Mouse (Mus musculus): ENCODE results near the gene Dok3. TPM values are rescaled to one million over a fixed set of nuclear protein-coding genes. Genes with fewer than 3 reads are reported as not detected.
A peak's percentile ranks its signal among the peaks of the same experiment; 100 is the strongest.

The Dok3 gene
- polyA plus RNA-seq, 1 experiment = 2.3 TPM

- H3K27ac ChIP-seq (ENCODE audit: control insufficient read depth, insufficient read depth, low read depth, low read length) = no peak overlapping the region
- H3K4me1 ChIP-seq (ENCODE audit: control insufficient read depth, insufficient read depth, low read length) = peaks cover 16% of the 10 kb centered on the region
- no peak overlapping the region for H3K4me3 ChIP-seq (ENCODE audit: control insufficient read depth, low read depth, low read length)
- no peaks in the 10 kb centered on the region for H3K36me3 ChIP-seq (ENCODE audit: control insufficient read depth, insufficient read depth, low read length)
- H3K27me3 ChIP-seq (ENCODE audit: control insufficient read depth, insufficient read depth, low read length) = no peaks in the 10 kb centered on the region
- TF ChIP-seq CTCF (IDR thresholded peaks at IDR 0.05; ENCODE audit: control insufficient read depth, insufficient read depth, insufficient replicate concordance, low read depth, low read length) (no peak), POLR2A (IDR thresholded peaks at IDR 0.05; ENCODE audit: control insufficient read depth, low read depth, low read length) (no peak)
Observed at GRCm38 (mm10) chr13:55494883-55495621, 34.0 kb downstream of the Dok3 start.

- TF ChIP-seq POLR2A (IDR thresholded peaks at IDR 0.05; ENCODE audit: control insufficient read depth, low read depth, low read length) = no peak
- no peak for TF ChIP-seq CTCF (IDR thresholded peaks at IDR 0.05; ENCODE audit: control insufficient read depth, insufficient read depth, insufficient replicate concordance, low read depth, low read length)
- Histone ChIP-seq H3K27ac (ENCODE audit: control insufficient read depth, insufficient read depth, low read depth, low read length) (no peak overlapping the region), H3K4me3 (ENCODE audit: control insufficient read depth, low read depth, low read length) (no peak overlapping the region), H3K4me1 (ENCODE audit: control insufficient read depth, insufficient read depth, low read length) (peaks cover 16% of the 10 kb centered on the region), H3K27me3 (ENCODE audit: control insufficient read depth, insufficient read depth, low read length) (no peaks in the 10 kb centered on the region), H3K36me3 (ENCODE audit: control insufficient read depth, insufficient read depth, low read length) (no peaks in the 10 kb centered on the region)
Observed at GRCm38 (mm10) chr13:55494257-55494656, 34.8 kb downstream of the Dok3 start.

GRCm38 (mm10) chr13:55487578-55488498 lies 41.3 kb downstream of the Dok3 start, which contains the start of gene Dbn1:
Dbn1 (minus strand) TSS chr13:55488111.
- peaks cover 37% of the 10 kb centered on the region for H3K4me1 ChIP-seq (ENCODE audit: control insufficient read depth, insufficient read depth, low read length)
- H3K36me3 ChIP-seq (ENCODE audit: control insufficient read depth, insufficient read depth, low read length) = no peaks in the 10 kb centered on the region
- H3K27me3 ChIP-seq (ENCODE audit: control insufficient read depth, insufficient read depth, low read length) = no peaks in the 10 kb centered on the region; the same call in none of the 2 replicates
- H3K27ac ChIP-seq (ENCODE audit: control insufficient read depth, insufficient read depth, low read depth, low read length) = no peak within 1 kb of the TSS
- H3K4me3 ChIP-seq (ENCODE audit: control insufficient read depth, low read depth, low read length) = peak within 1 kb of the TSS; percentile 84
- no peak for TF ChIP-seq POLR2A (IDR thresholded peaks at IDR 0.05; ENCODE audit: control insufficient read depth, low read depth, low read length)
- TF ChIP-seq CTCF (IDR thresholded peaks at IDR 0.05; ENCODE audit: control insufficient read depth, insufficient read depth, insufficient replicate concordance, low read depth, low read length) = no peak

GRCm38 (mm10) chr13:55486916-55487577 lies 42.0 kb downstream of the Dok3 start:
- TF ChIP-seq POLR2A (IDR thresholded peaks at IDR 0.05; ENCODE audit: control insufficient read depth, low read depth, low read length) (0 out of 2 replicates have a peak, but pooled peaks have one; percentile 12), CTCF (IDR thresholded peaks at IDR 0.05; ENCODE audit: control insufficient read depth, insufficient read depth, insufficient replicate concordance, low read depth, low read length) (no peak)

GRCm38 (mm10) chr13:55486029-55486794 lies 42.9 kb downstream of the Dok3 start:
- Histone ChIP-seq H3K4me1 (ENCODE audit: control insufficient read depth, insufficient read depth, low read length) (peaks cover 42% of the 10 kb centered on the region), H3K4me3 (ENCODE audit: control insufficient read depth, low read depth, low read length) (no peak overlapping the region; the same call in 1 of the 2 replicates), H3K27me3 (ENCODE audit: control insufficient read depth, insufficient read depth, low read length) (no peaks in the 10 kb centered on the region; the same call in none of the 2 replicates), H3K27ac (ENCODE audit: control insufficient read depth, insufficient read depth, low read depth, low read length) (no peak overlapping the region), H3K36me3 (ENCODE audit: control insufficient read depth, insufficient read depth, low read length) (no peaks in the 10 kb centered on the region)
- TF ChIP-seq POLR2A (IDR thresholded peaks at IDR 0.05; ENCODE audit: control insufficient read depth, low read depth, low read length) (no peak), CTCF (IDR thresholded peaks at IDR 0.05; ENCODE audit: control insufficient read depth, insufficient read depth, insufficient replicate concordance, low read depth, low read length) (no peak)

More at GRCm38 (mm10) chr13:55486916-55487577, 42.0 kb downstream of the Dok3 start:
- Histone ChIP-seq H3K4me3 (ENCODE audit: control insufficient read depth, low read depth, low read length) (peak overlapping the region; percentile 84), H3K36me3 (ENCODE audit: control insufficient read depth, insufficient read depth, low read length) (no peaks in the 10 kb centered on the region), H3K4me1 (ENCODE audit: control insufficient read depth, insufficient read depth, low read length) (peaks cover 38% of the 10 kb centered on the region), H3K27me3 (ENCODE audit: control insufficient read depth, insufficient read depth, low read length) (no peaks in the 10 kb centered on the region; the same call in none of the 2 replicates), H3K27ac (ENCODE audit: control insufficient read depth, insufficient read depth, low read depth, low read length) (no peak overlapping the region)

GRCm38 (mm10) chr13:55484520-55485088 lies 44.5 kb downstream of the Dok3 start:
- Histone ChIP-seq H3K4me3 (ENCODE audit: control insufficient read depth, low read depth, low read length) (peak overlapping the region; percentile 50), H3K4me1 (ENCODE audit: control insufficient read depth, insufficient read depth, low read length) (peaks cover 42% of the 10 kb centered on the region), H3K27me3 (ENCODE audit: control insufficient read depth, insufficient read depth, low read length) (no peaks in the 10 kb centered on the region; the same call in none of the 2 replicates), H3K36me3 (ENCODE audit: control insufficient read depth, insufficient read depth, low read length) (no peaks in the 10 kb centered on the region), H3K27ac (ENCODE audit: control insufficient read depth, insufficient read depth, low read depth, low read length) (no peak overlapping the region)
- TF ChIP-seq POLR2A (IDR thresholded peaks at IDR 0.05; ENCODE audit: control insufficient read depth, low read depth, low read length) = no peak
- TF ChIP-seq CTCF (IDR thresholded peaks at IDR 0.05; ENCODE audit: control insufficient read depth, insufficient read depth, insufficient replicate concordance, low read depth, low read length) = no peak

Measured in testis, adult 2 months (tissue).